Mouse (Mus musculus) liver, postnatal 0 days (tissue): ENCODE measurements around the gene Pes1. TPM values are rescaled to one million over a fixed set of nuclear protein-coding genes. Genes with fewer than 3 reads are reported as not detected.

Experiments used
- ATAC-seq: fragments of 200-750 bp; cut with Nextera tagmentation; 2 replicates; pipeline ENCODE4 v1.8.0; 2017; ENCODE audit warnings: mild to moderate bottlenecking, moderate library complexity
- DNase-seq: peaks from one replicate; pipeline ENCODE4 v3.0.0-alpha.2; 2016
- H3K27ac ChIP-seq: fragments of 300-500 bp; sonication (generic); 2 replicates; pipeline ENCODE4 v1.5.1; 2014; ENCODE audit warnings: antibody characterized with exemption, moderate library complexity, mild to moderate bottlenecking, low read depth
- H3K27me3 ChIP-seq: fragments of 300-500 bp; sonication (generic); 2 replicates; pipeline ENCODE4 v1.6.1; 2014; ENCODE audit warnings: low read length, control low read depth, mixed read lengths; ENCODE audit not compliant: insufficient read depth
- H3K36me3 ChIP-seq: fragments of 300-500 bp; sonication (generic); replicated peaks from 2 replicates; pipeline ENCODE4 v1.6.1; 2014; ENCODE audit warnings: mild to moderate bottlenecking, control low read depth, low read length, moderate library complexity, mixed read lengths; ENCODE audit not compliant: insufficient read depth
- H3K4me1 ChIP-seq: fragments of 300-500 bp; sonication (generic); 2 replicates; pipeline ENCODE4 v1.6.1; 2014; ENCODE audit warnings: antibody characterized with exemption, mild to moderate bottlenecking, control low read depth; ENCODE audit not compliant: insufficient read depth
- H3K4me2 ChIP-seq: fragments of 300-500 bp; sonication (generic); 2 replicates; pipeline ENCODE4 v1.6.1; 2014; ENCODE audit warnings: low read depth, mild to moderate bottlenecking, low read length, moderate library complexity, mixed read lengths
- H3K4me3 ChIP-seq: fragments of 300-500 bp; sonication (generic); 2 replicates; pipeline ENCODE4 v1.5.1; 2014; ENCODE audit warnings: low read depth, low read length
- H3K9ac ChIP-seq: fragments of 300-500 bp; sonication (generic); replicated peaks from 2 replicates; pipeline ENCODE4 v1.6.1; 2014; ENCODE audit warnings: mild to moderate bottlenecking, moderate library complexity
- H3K9me3 ChIP-seq: fragments of 300-500 bp; sonication (generic); 2 replicates; pipeline ENCODE4 v1.6.1; 2016; ENCODE audit warnings: mild to moderate bottlenecking, control low read depth, low read length, mixed read lengths
- CTCF ChIP-seq: sonication (generic); IDR thresholded peaks from 2 replicates; pipeline ENCODE4 v1.5.1; 2016; ENCODE audit warnings: antibody characterized with exemption, low read depth
- EP300 ChIP-seq: IDR thresholded peaks from 2 replicates; pipeline ENCODE4 v1.6.1; 2016; ENCODE audit warnings: antibody characterized with exemption, low read depth, mild to moderate bottlenecking
- WGBS: fragments of 180-500 bp; shearing (Covaris S2); extraction: QIAGEN DNeasy Blood & Tissue Kit; methylation state at CpG from one replicate; pipeline ENCODE4 v1.1.7; 2014; ENCODE audit not compliant: insufficient replicate concordance; 5-methylcytosine and 5-hydroxymethylcytosine counted together
- polyA plus RNA-seq: library from polyadenylated mRNA; unstranded; fragments of >200 nt; fragmentation: Nextera tagmentation; extraction: Ambion mirVana; gene quantifications from 2 replicates; pipeline ENCODE4 v1.2.1, GENCODE M21; 2015

Gene Pes1
- polyA plus RNA-seq, 1 experiment from 2014 or later: 26.5 TPM

GRCm38 (mm10) chr11:3960901-3961300, 2.9 kb upstream of the Pes1 start:
- no peaks in the 10 kb centered on the region for H3K36me3 ChIP-seq
- no peak overlapping the region for H3K4me3 ChIP-seq
- peaks cover 8% of the 10 kb centered on the region for H3K4me1 ChIP-seq
- TF ChIP-seq CTCF (no peak), EP300 (no peak)
- 39% methylated on average over 2 of the region's 2 CpGs for WGBS
- H3K4me2 ChIP-seq: no peak overlapping the region
- DNase-seq: no peak
- H3K27ac ChIP-seq: no peak overlapping the region
- ATAC-seq: no peak
- H3K9me3 ChIP-seq: no peaks in the 10 kb centered on the region
- no peaks in the 10 kb centered on the region for H3K27me3 ChIP-seq
- no peak overlapping the region for H3K9ac ChIP-seq

DNA sequence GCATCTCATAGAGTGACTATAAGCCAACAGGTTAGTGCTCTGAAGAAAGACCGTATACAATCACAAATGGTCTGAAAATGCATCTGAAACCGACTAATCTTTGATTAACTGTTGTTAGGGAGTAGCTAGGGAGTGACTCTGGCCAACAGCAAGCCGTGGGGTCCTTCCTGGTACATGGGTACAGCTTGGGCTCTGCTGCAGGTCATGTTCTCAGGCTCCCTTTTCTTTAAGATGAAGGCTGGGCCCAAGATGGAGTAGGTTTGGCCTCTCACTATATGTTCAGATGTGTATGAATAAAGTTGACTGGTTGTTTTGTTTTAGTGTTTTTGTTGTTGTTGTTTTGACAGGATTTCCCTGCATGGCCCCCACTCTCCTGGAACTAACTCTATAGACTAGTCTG, 2.0 kb upstream of the Pes1 start:
- WGBS: 67% methylated on average over 3 of the region's 3 CpGs
- Histone ChIP-seq H3K4me1 (peaks cover 8% of the 10 kb centered on the region), H3K27ac (no peak overlapping the region), H3K9ac (no peak overlapping the region), H3K36me3 (no peaks in the 10 kb centered on the region), H3K27me3 (no peaks in the 10 kb centered on the region), H3K4me2 (no peak overlapping the region), H3K4me3 (no peak overlapping the region), H3K9me3 (no peaks in the 10 kb centered on the region)
- no peak for TF ChIP-seq EP300
- TF ChIP-seq CTCF: no peak
- DNase-seq: no peak
- ATAC-seq: no peak

DNA sequence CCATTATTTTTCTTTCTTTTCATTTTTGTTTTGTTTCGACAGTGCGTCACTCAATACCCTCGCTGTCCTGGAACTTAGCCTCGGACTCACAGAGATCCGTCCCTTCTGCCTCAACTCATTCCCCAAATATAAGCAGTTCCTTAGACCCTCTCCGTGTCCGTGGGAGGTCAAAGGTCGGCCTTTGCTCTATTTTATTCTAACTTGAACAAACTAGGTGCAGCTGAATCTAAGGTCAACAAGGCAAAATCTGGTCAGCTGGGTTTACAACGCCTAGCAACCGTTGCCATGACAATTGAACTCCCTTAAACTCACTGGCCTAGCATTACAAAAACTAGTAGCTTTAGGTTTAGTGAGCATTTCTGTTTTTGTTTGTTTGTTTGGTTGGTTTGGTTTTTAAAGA, 620 bp upstream of the Pes1 start:
- Histone ChIP-seq H3K36me3 (peaks cover 9% of the 10 kb centered on the region), H3K9me3 (no peaks in the 10 kb centered on the region), H3K4me2 (peak overlapping the region; percentile 84), H3K4me3 (peak overlapping the region; percentile 70), H3K27ac (0 out of 2 replicates have a peak overlapping the region, but pooled peaks have one; percentile 1), H3K4me1 (peaks cover 8% of the 10 kb centered on the region), H3K9ac (no peak overlapping the region), H3K27me3 (no peaks in the 10 kb centered on the region)
- ATAC-seq (peak; percentile 31), DNase-seq (no peak)
- TF ChIP-seq EP300 (no peak), CTCF (no peak)
- WGBS: 78% methylated on average over 10 of the region's 10 CpGs

DNA sequence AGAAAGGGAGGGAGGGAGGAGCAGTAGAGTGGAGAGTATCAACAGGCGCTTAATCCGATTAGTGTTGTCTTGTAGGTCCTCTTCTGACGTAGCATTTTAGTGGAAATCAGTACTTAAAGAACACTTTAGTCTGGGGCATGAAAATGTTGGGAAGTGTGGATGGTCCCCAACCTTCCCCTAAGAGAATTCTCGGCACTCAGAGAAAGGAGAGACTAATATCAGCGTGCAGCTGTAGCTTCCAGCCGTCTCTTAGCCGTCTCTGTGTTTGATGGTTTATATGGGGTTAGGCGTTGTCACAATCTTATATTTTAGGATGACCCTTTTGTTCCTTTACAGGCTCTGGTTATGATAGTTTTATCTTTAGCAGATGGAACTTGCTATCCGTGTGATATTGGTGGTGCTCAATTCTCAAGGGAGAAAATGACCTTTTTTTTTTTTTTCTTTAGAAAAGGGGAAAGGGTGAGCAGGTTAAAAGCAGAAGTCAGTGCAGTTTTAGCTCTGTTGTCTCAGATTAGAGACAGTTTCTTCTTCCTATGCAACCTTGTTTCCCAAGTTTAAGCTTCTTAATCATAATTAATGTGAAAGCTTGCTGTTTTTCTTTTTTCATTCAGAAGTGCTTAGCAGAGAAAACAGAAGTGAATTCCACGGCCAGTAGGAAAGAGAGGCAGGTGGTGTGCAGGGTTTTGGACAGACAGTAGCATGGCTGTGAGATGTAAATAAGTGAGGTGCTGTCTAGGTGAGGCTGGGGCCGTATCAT, 819 bp downstream of the Pes1 start:
- peak overlapping the region; percentile 74 for H3K9ac ChIP-seq
- peak overlapping the region; percentile 84 for H3K4me2 ChIP-seq
- no peak for DNase-seq
- H3K9me3 ChIP-seq: no peaks in the 10 kb centered on the region
- peak; percentile 57 for ATAC-seq
- peak overlapping the region; percentile 86 for H3K27ac ChIP-seq
- peak overlapping the region; percentile 70 for H3K4me3 ChIP-seq
- peaks cover 14% of the 10 kb centered on the region for H3K36me3 ChIP-seq
- TF ChIP-seq EP300: no peak
- no peak for TF ChIP-seq CTCF
- no peaks in the 10 kb centered on the region for H3K27me3 ChIP-seq
- H3K4me1 ChIP-seq: peaks cover 8% of the 10 kb centered on the region
- WGBS: 5% methylated on average over 11 of the region's 11 CpGs

DNA sequence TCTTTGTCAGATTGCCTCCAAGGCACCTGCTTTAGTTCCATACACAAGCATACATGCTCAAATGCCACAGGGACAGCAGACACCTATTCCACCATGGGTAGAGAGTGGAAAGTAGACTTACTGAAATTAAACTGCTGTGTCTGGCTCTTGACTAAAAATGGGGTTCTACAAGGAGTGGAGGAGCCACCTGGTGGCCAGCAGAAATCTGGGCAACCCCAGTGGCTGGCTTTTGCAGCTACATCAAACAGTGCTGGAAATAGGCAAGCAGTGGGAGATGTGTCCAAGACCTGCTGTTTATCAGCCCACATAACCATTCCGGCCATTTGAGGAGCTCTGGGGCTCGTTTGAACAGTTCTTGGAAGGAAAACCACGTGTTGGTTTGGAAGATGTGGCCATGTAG, 6.1 kb downstream of the Pes1 start:
- 82% methylated on average over 3 of the region's 3 CpGs for WGBS
- no peak for ATAC-seq
- Histone ChIP-seq H3K36me3 (peaks cover 60% of the 10 kb centered on the region), H3K27me3 (no peaks in the 10 kb centered on the region), H3K4me2 (no peak overlapping the region), H3K4me1 (peaks cover 3% of the 10 kb centered on the region), H3K4me3 (no peak overlapping the region), H3K9ac (no peak overlapping the region), H3K27ac (no peak overlapping the region), H3K9me3 (no peaks in the 10 kb centered on the region)
- TF ChIP-seq CTCF (peak; percentile 38; the same call in 1 of the 2 replicates), EP300 (no peak)
- no peak for DNase-seq

DNA sequence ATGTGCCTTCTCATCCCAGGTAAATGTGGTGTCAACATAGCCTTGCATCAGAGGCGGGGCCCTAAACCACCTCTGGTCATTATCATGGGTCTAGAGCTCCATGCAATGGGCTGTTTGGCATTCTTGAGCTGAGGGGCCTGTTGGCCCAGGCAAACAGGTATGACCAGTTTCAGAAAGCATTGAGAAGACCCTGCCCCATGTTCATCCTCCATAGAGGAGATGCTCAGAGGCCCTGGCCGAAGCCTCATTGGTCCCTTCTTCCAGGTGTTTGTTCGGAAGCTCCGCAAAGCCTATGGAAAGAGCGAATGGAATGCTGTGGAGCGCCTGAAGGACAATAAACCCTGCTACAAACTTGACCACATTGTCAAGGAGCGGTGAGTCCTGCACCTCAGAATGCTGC, 6.6 kb downstream of the Pes1 start:
- no peaks in the 10 kb centered on the region for H3K9me3 ChIP-seq
- no peak for ATAC-seq
- H3K36me3 ChIP-seq: peaks cover 65% of the 10 kb centered on the region
- 88% methylated on average over 7 of the region's 7 CpGs for WGBS
- H3K9ac ChIP-seq: no peak overlapping the region
- H3K4me2 ChIP-seq: no peak overlapping the region
- TF ChIP-seq EP300: no peak
- TF ChIP-seq CTCF: no peak
- H3K27me3 ChIP-seq: no peaks in the 10 kb centered on the region
- H3K4me3 ChIP-seq: no peak overlapping the region
- no peak overlapping the region for H3K27ac ChIP-seq
- DNase-seq: no peak
- no peaks in the 10 kb centered on the region; the same call in 1 of the 2 replicates for H3K4me1 ChIP-seq
